Mouse (Mus musculus) lung, postnatal 25 days (tissue): ENCODE data around the gene AU040320.

Experiments used
- DNase-seq: peaks from one replicate; pipeline ENCODE4 v3.0.0; 2022; ENCODE audit warnings: low spot score

AU040320 gene

GRCm38 (mm10) chr4:126753268-126754230, at the start of gene AU040320, which contains the start of gene Ncdn:
Gene AU040320 (plus strand): TSS chr4:126753544.
Gene Ncdn (minus strand): TSS chr4:126753438.
- peak; percentile 97 for DNase-seq

GRCm38 (mm10) chr4:126706630-126707438, 46.5 kb upstream of the AU040320 start:
- DNase-seq: no peak

DNA sequence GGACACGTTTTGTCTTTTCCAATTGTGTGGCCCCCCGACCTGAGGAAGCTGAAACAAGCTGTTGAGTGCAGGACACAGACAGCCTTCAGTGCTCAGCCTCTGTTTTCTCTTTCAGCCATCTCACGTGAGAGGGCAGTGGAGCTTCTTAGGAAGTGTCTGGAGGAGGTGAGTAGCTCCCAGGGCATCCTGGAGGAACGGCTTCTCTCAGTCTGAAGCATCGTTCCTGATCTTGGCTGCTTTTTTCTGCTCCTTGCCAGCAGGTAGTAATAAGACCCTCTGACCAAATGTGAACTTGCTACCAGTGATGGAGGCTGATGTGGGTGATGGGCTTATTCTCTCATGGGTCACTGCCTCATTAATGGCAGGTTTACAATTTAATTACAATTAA, 45.9 kb upstream of the AU040320 start:
- no peak for DNase-seq

GRCm38 (mm10) chr4:126732111-126732510, 21.2 kb upstream of the AU040320 start:
- no peak for DNase-seq

DNA sequence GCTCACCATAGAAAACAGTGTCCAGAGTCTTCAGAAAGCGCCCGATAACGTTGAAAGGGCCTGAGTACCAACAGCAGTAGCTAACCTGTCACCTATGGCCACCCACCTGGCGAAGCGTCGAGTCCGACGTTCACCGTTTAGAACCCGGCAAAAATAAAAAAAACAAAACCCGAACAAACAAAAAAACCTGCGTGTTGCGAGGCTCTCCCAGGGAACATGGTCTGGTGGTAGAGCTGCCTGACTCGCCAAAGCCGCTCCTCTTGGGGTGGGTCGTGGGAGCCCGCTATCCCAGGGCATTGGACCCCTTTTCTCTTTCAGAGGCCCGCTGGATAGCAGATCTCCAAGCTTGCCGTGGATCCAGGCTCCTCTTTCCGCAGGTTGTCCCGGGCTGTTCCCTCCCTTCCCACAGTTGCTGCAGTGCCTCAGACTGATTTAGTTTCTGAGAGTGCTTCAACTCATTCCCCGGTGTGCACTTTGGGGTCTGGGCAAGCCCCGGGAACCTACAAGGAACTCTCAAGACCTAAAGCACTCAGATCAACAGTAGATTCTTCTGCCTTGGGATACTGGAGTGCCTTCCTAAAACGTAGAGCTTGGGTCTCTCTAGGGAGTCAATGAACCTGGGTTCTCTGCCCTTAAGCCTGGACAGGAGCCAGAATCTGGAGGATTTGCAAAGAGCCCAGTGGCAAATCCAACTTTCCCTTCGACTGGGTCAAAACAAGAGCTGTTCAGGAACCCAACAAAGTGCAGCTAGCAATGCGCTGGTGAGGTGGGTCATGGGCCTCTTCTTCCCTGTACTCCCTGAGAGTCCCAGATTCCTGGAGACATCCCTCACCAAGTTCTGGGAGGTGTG, 20.6 kb upstream of the AU040320 start:
- DNase-seq: no peak

- no peak for DNase-seq
These were observed 19.2 kb upstream of the AU040320 start for GRCm38 (mm10) chr4:126734001-126734603.

DNA sequence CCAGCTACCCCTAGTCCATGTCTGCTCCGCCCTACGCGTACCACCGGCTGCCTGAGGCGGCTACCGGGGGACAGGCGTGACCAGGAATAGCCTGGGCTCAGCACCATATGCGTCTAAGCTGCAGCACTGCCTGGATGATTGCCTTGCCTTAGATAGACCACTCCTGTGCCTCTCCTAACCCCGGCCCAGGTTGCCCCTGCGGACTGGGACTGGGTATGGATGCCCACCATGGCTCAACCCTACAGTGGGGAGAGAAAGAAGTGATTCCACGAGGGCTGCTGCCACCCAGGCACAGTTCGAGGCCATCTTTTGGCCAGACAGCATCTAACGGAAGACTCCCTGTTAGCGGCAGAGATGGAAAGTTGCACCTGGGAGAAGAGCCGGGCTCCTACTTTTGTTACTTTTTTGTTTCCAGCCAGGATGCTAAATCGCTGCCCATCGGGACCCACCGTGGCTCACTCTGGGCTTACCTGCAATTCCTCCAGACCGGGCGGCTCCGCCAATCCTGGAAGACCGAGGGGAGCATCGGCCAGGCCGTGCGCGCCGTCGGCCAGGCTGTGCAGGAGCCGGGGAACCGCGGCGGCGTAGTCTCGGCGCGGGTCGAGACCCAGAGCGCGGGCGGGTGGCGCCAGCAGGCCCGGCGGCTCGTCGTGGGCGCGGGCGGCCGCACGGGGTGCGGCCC, 18.5 kb upstream of the AU040320 start:
- no peak for DNase-seq

DNA sequence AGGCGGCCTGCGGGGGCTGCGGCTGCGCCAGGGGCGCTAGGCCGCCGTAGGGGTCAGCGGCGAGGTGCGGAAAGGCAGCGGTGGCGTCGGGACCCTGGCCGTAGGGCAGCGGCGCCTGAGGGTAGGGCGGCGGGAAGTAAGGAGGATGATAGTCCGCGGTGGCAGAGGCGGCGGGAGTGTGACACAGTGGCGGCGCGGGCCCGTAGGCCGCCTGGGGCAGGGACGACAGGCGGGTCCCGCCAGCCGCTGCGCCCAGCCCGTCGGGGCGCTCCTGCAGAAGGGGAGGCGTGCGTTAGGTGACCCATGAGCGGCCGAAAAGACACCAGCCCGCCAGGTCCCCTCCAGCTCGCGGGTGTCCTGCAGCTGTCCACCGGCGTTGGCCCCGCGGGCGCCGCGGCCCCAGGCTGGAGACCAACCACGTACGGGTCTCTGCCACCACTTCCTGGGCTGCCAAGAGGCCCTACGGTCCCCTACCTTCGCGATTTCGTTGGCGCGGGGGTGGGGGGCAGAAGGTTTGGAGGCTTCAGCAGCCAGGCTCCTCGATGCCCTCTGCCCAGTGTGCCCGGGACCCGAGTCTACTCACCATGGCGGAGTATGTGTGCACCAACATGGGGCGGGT, 17.9 kb upstream of the AU040320 start:
- no peak for DNase-seq

DNA sequence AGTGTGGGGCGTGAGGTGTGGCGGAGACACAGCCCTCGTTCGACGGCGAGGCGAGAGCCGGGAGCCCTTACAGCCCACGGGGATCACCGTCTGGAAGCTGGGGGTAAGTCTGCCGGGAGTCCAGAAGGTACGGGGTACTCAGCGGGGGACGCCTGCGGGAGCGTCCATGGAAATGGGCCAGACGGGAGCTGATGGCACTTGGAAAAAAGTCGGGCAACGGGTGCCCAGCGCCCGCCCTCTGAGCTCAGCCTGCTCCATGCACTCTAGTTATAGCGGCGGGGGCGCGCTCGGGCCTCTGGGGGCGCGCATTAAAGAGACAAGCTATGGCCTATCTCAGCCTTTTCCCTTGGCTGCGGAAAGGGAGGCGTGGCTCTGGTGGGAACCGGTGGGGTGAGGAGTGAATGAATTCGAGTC, 17.3 kb upstream of the AU040320 start, which contains the start of gene Tfap2e:
Gene Tfap2e (minus strand): TSS at position 240 of the 414 bp plus-strand sequence.
- no peak for DNase-seq

DNA sequence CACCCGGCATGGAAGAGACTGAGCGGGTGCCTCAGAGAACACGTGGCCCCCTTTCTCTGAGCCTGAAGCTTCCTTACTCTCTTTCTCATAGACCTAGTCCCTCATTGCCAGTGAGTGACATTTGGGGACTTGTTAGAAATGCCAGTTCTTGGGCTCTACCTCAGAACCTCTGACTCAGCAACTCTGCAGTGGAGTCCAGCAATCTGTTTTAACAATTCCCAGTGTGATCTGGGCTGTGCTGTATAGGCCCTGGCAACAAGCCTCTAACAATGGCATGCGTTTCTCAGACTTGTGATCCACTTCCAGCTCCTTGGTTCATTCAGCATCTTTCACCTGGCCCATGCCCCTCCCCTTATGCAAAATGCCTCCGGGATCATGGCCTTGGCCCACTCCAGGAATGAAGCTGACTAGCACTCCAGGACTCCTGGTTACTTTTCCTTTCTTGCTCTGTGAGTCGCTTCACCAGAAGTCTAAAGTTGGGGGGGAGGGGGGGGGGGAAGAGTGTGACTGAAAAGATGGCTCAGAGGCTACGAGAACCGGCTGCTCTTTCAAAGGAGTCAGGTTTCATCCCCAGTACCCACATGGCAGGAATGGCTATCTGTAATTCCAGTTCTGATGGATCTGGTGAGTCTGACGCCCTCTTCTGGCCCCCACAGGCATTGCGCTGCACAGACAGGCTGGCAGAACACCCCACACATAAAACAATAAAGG, 13.2 kb upstream of the AU040320 start:
- DNase-seq: no peak

GRCm38 (mm10) chr4:126741448-126741847, 11.9 kb upstream of the AU040320 start:
- peak; percentile 82 for DNase-seq

DNA sequence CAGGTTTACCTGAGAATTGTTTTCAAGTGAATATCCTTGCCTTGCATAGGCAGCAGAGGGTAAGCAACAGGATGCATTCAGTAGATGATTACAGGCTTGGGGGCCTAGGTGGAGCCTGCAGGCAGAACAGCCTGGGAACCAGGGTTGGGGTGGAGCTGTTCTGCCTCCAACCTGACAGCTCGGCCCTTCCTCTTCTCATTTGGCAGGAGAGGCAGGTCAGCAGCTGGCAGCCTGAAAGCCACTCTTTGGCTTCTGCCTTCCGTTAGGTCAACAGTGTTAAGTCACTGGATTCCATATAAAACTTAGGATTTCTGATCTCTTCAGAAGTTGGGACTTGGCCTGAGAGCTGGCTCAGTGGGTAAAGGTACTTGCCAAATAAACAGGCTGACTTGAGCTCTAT, 10.4 kb upstream of the AU040320 start:
- no peak for DNase-seq

DNA sequence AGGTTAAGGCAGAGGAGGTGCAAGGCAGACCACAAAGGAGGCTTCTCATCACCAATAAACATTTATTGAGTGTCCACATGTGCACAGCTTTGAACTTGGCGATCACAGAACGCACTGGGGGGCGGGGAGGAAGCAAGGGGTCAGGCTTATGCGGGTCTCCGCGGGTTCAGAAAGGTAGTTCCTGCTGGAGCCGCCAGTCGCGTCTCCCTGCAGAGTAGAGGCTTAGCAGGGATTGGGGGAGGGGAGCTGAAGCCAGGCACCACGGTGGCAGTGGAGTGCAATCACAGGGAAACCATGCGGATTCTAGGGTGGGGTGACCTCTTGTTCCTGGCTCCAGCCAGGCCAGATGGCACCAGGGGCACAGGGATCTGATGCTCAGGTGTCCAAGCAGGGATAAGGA, 9.6 kb upstream of the AU040320 start:
- DNase-seq: no peak

DNA sequence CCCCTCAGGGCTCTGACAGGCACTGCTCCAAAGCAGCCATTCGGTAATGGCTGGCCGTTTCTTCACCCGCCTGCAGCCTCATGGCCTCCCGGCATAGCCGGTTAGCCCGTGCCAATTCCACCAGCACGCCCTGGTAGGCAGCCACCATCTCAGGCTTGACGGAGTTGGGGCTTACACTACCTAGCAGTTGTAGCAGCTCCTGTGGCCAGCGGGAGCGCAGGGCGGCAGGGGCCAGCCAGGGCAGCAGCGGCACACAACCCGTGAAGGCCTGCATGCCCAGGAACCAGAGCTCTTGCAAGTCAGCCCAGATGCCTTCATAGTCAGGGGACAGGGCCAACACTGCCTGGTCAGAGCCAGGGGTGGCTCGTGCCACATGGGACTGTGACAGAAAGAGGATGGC, 8.5 kb upstream of the AU040320 start:
- DNase-seq: no peak

- DNase-seq: peak; percentile 35
These were observed 7.7 kb upstream of the AU040320 start for GRCm38 (mm10) chr4:126745506-126746193.

GRCm38 (mm10) chr4:126746194-126746840, 7.0 kb upstream of the AU040320 start:
- no peak for DNase-seq

GRCm38 (mm10) chr4:126748381-126748780, 5.0 kb upstream of the AU040320 start:
- DNase-seq: no peak

GRCm38 (mm10) chr4:126749553-126749952, 3.8 kb upstream of the AU040320 start:
- DNase-seq: no peak
